Mouse (Mus musculus): ENCODE measurements around the gene 1500015O10Rik.

1500015O10Rik gene

GRCm38 (mm10) chr1:43730491-43730924 lies at the start of gene 1500015O10Rik:
Gene 1500015O10Rik, plus strand, starts transcription at chr1:43730602.
- DNase-seq (ENCODE audit: low read depth): no peak

GRCm38 (mm10) chr1:43689983-43690382 lies 40.4 kb upstream of the 1500015O10Rik start:
- DNase-seq (ENCODE audit: low read depth): no peak

GRCm38 (mm10) chr1:43690507-43690906 lies 39.9 kb upstream of the 1500015O10Rik start:
- no peak for DNase-seq (ENCODE audit: low read depth)

- no peak for DNase-seq (ENCODE audit: low read depth)
Observed at GRCm38 (mm10) chr1:43694076-43694475, 36.3 kb upstream of the 1500015O10Rik start.

GRCm38 (mm10) chr1:43694851-43695545 lies 35.4 kb upstream of the 1500015O10Rik start:
- DNase-seq (ENCODE audit: low read depth): no peak

GRCm38 (mm10) chr1:43698577-43699000 lies 31.8 kb upstream of the 1500015O10Rik start:
- DNase-seq (ENCODE audit: low read depth): no peak

GRCm38 (mm10) chr1:43714841-43715240 lies 15.6 kb upstream of the 1500015O10Rik start:
- DNase-seq (ENCODE audit: low read depth): no peak

GRCm38 (mm10) chr1:43717967-43718366 lies 12.4 kb upstream of the 1500015O10Rik start:
- no peak for DNase-seq (ENCODE audit: low read depth)

GRCm38 (mm10) chr1:43718793-43719192 lies 11.6 kb upstream of the 1500015O10Rik start:
- no peak for DNase-seq (ENCODE audit: low read depth)

- no peak for DNase-seq (ENCODE audit: low read depth)
Observed at GRCm38 (mm10) chr1:43722459-43722858, 7.9 kb upstream of the 1500015O10Rik start.

GRCm38 (mm10) chr1:43732100-43732499 lies 1.7 kb downstream of the 1500015O10Rik start:
- DNase-seq (ENCODE audit: low read depth): no peak

- no peak for DNase-seq (ENCODE audit: low read depth)
Observed at GRCm38 (mm10) chr1:43732657-43733056, 2.3 kb downstream of the 1500015O10Rik start.

- peak; percentile 10 for DNase-seq (ENCODE audit: low read depth)
Observed at GRCm38 (mm10) chr1:43737812-43738518, 7.6 kb downstream of the 1500015O10Rik start.

- no peak for DNase-seq (ENCODE audit: low read depth)
Observed at GRCm38 (mm10) chr1:43738519-43738894, 8.1 kb downstream of the 1500015O10Rik start.

GRCm38 (mm10) chr1:43754448-43755312 lies 24.3 kb downstream of the 1500015O10Rik start:
- DNase-seq (ENCODE audit: low read depth): no peak

- DNase-seq (ENCODE audit: low read depth): no peak
Observed at GRCm38 (mm10) chr1:43760085-43760484, 29.7 kb downstream of the 1500015O10Rik start.

GRCm38 (mm10) chr1:43764481-43764880 lies 34.1 kb downstream of the 1500015O10Rik start:
- DNase-seq (ENCODE audit: low read depth): no peak

GRCm38 (mm10) chr1:43766328-43766727 lies 35.9 kb downstream of the 1500015O10Rik start:
- DNase-seq (ENCODE audit: low read depth): no peak

- DNase-seq (ENCODE audit: low read depth): no peak
Observed at GRCm38 (mm10) chr1:43768385-43768990, 38.1 kb downstream of the 1500015O10Rik start.

- DNase-seq (ENCODE audit: low read depth): no peak
Observed at GRCm38 (mm10) chr1:43769348-43769747, 38.9 kb downstream of the 1500015O10Rik start.

- no peak for DNase-seq (ENCODE audit: low read depth)
Observed at GRCm38 (mm10) chr1:43770032-43770431, 39.6 kb downstream of the 1500015O10Rik start.

GRCm38 (mm10) chr1:43772694-43773093 lies 42.3 kb downstream of the 1500015O10Rik start:
- DNase-seq (ENCODE audit: low read depth): no peak

Measured in c-Kit-positive CD71-negative TER-119-negative erythroid progenitor cells, embryonic 14.5 days (primary cell).